Mouse (Mus musculus): ENCODE data around the gene Kif22. TPM values are rescaled to one million over a fixed set of nuclear protein-coding genes. Genes with fewer than 3 reads are reported as not detected.
A peak's percentile ranks its signal among the peaks of the same experiment; 100 is the strongest.
"Not testable (repeated sequence)": the region's sequence is repeated elsewhere in the genome, so short reads cannot be mapped to it uniquely, and the experiment has no call there.

Kif22 gene
- 6.0 and 7.4 TPM in 2 replicates for polyA plus RNA-seq (2012; rRNA removed)

- peak; percentile 72 to 94 for DNase-seq (ENCODE audit: extremely low spot score in 1 of 2, low spot score in 1 of 2)
These were observed at the start of gene Kif22 for GRCm38 (mm10) chr7:127041851-127042672. TSS of gene Kif22 (minus strand) at chr7:127042471.

- no peak for DNase-seq (ENCODE audit: extremely low spot score in 1 of 2, low spot score in 1 of 2)
These were observed 49.0 kb upstream of the Kif22 start, which contains the start of gene AI467606 for GRCm38 (mm10) chr7:127091114-127091896. TSS of gene AI467606 (plus strand) at chr7:127091359.

- DNase-seq (ENCODE audit: extremely low spot score in 1 of 2, low spot score in 1 of 2) = no peak
These were observed 48.2 kb upstream of the Kif22 start for GRCm38 (mm10) chr7:127090154-127091113.

GRCm38 (mm10) chr7:127088901-127089845, 46.9 kb upstream of the Kif22 start:
- DNase-seq (ENCODE audit: extremely low spot score in 1 of 2, low spot score in 1 of 2) = no peak

GRCm38 (mm10) chr7:127088083-127088482, 45.8 kb upstream of the Kif22 start:
- DNase-seq (ENCODE audit: extremely low spot score in 1 of 2, low spot score in 1 of 2) = no peak

GRCm38 (mm10) chr7:127087278-127088010, 45.2 kb upstream of the Kif22 start, which contains the start of gene Zg16:
TSS of gene Zg16 (minus strand) at chr7:127087328.
- DNase-seq (ENCODE audit: extremely low spot score in 1 of 2, low spot score in 1 of 2) = not testable (repeated sequence)

GRCm38 (mm10) chr7:127085751-127086150, 43.5 kb upstream of the Kif22 start:
- not testable (repeated sequence) for DNase-seq (ENCODE audit: extremely low spot score in 1 of 2, low spot score in 1 of 2)

- DNase-seq (ENCODE audit: extremely low spot score in 1 of 2, low spot score in 1 of 2) = no peak
These were observed 42.5 kb upstream of the Kif22 start for GRCm38 (mm10) chr7:127084794-127085193.

- DNase-seq (ENCODE audit: extremely low spot score in 1 of 2, low spot score in 1 of 2) = no peak
These were observed 41.4 kb upstream of the Kif22 start for GRCm38 (mm10) chr7:127083689-127084088.

- DNase-seq (ENCODE audit: extremely low spot score in 1 of 2, low spot score in 1 of 2) = no peak
These were observed 40.7 kb upstream of the Kif22 start for GRCm38 (mm10) chr7:127082995-127083394.

GRCm38 (mm10) chr7:127082271-127082670, 40.0 kb upstream of the Kif22 start:
- DNase-seq (ENCODE audit: extremely low spot score in 1 of 2, low spot score in 1 of 2) = no peak

GRCm38 (mm10) chr7:127080045-127080444, 37.8 kb upstream of the Kif22 start:
- no peak for DNase-seq (ENCODE audit: extremely low spot score in 1 of 2, low spot score in 1 of 2)

- DNase-seq (ENCODE audit: extremely low spot score in 1 of 2, low spot score in 1 of 2) = no peak
These were observed 35.4 kb upstream of the Kif22 start for GRCm38 (mm10) chr7:127077692-127078091.

GRCm38 (mm10) chr7:127076188-127076587, 33.9 kb upstream of the Kif22 start:
- no peak for DNase-seq (ENCODE audit: extremely low spot score in 1 of 2, low spot score in 1 of 2)

- no peak for DNase-seq (ENCODE audit: extremely low spot score in 1 of 2, low spot score in 1 of 2)
These were observed 30.9 kb upstream of the Kif22 start for GRCm38 (mm10) chr7:127073221-127073620.

- DNase-seq (ENCODE audit: extremely low spot score in 1 of 2, low spot score in 1 of 2) = no peak
These were observed 28.7 kb upstream of the Kif22 start for GRCm38 (mm10) chr7:127070871-127071413.

- DNase-seq (ENCODE audit: extremely low spot score in 1 of 2, low spot score in 1 of 2) = no peak
These were observed 24.0 kb upstream of the Kif22 start for GRCm38 (mm10) chr7:127066317-127066716.

- DNase-seq (ENCODE audit: extremely low spot score in 1 of 2, low spot score in 1 of 2) = no peak
These were observed 23.3 kb upstream of the Kif22 start for GRCm38 (mm10) chr7:127065538-127065937.
